Mouse (Mus musculus) lung, postnatal 0 days (tissue): ENCODE results near the gene Fryl. TPM values are rescaled to one million over a fixed set of nuclear protein-coding genes. Genes with fewer than 3 reads are reported as not detected.

Experiments used
- ATAC-seq: fragments of 200-750 bp; cut with Nextera tagmentation; 2 replicates; pipeline ENCODE4 v1.8.0; 2017; ENCODE audit warnings: moderate library complexity
- DNase-seq: peaks from one replicate; pipeline ENCODE4 v3.0.0-alpha.2; 2016; ENCODE audit warnings: low spot score
- H3K27ac ChIP-seq: fragments of 300-500 bp; sonication (generic); 2 replicates; pipeline ENCODE4 v1.5.1; 2014; ENCODE audit warnings: antibody characterized with exemption, mild to moderate bottlenecking, low read length, mixed read lengths
- H3K27me3 ChIP-seq: fragments of 300-500 bp; sonication (generic); replicated peaks from 2 replicates; pipeline ENCODE4 v1.6.1; 2014; ENCODE audit warnings: low read length, mixed read lengths; ENCODE audit not compliant: insufficient read depth
- H3K36me3 ChIP-seq: fragments of 300-500 bp; sonication (generic); 2 replicates; pipeline ENCODE4 v1.6.1; 2014; ENCODE audit warnings: low read length, mixed read lengths; ENCODE audit not compliant: insufficient read depth
- H3K4me1 ChIP-seq: fragments of 300-500 bp; sonication (generic); 2 replicates; pipeline ENCODE4 v1.6.1; 2014; ENCODE audit warnings: antibody characterized with exemption, low read depth, low read length, mixed read lengths; ENCODE audit not compliant: insufficient read depth
- H3K4me2 ChIP-seq: fragments of 300-500 bp; sonication (generic); replicated peaks from 2 replicates; pipeline ENCODE4 v1.6.1; 2014; ENCODE audit warnings: low read depth, mild to moderate bottlenecking, low read length, moderate library complexity, mixed read lengths
- H3K4me3 ChIP-seq: fragments of 300-500 bp; sonication (generic); 2 replicates; pipeline ENCODE4 v1.5.1; 2014; ENCODE audit warnings: low read depth, low read length
- H3K9ac ChIP-seq: fragments of 300-500 bp; sonication (generic); replicated peaks from 2 replicates; pipeline ENCODE4 v1.6.1; 2014; ENCODE audit warnings: low read depth, mild to moderate bottlenecking
- H3K9me3 ChIP-seq: fragments of 300-500 bp; sonication (generic); 2 replicates; pipeline ENCODE4 v1.6.1; 2016; ENCODE audit warnings: low read length, mixed read lengths
- CTCF ChIP-seq: IDR thresholded peaks from 2 replicates; pipeline ENCODE4 v1.5.1; 2016; ENCODE audit warnings: antibody characterized with exemption, mild to moderate bottlenecking
- EP300 ChIP-seq: IDR thresholded peaks from 2 replicates; pipeline ENCODE4 v1.6.1; 2016; ENCODE audit warnings: antibody characterized with exemption, mild to moderate bottlenecking, control low read depth
- WGBS: fragments of 180-500 bp; shearing (Covaris S2); extraction: QIAGEN DNeasy Blood & Tissue Kit; methylation state at CpG from one replicate; pipeline ENCODE4 v1.1.7; 2014; 5-methylcytosine and 5-hydroxymethylcytosine counted together
- polyA plus RNA-seq: library from polyadenylated mRNA; unstranded; fragments of >200 nt; fragmentation: Nextera tagmentation; extraction: Ambion mirVana; gene quantifications from 2 replicates; pipeline ENCODE4 v1.2.1, GENCODE M21; 2015

Gene Fryl
- polyA plus RNA-seq, 1 experiment from 2014 or later: 20.9 TPM

DNA sequence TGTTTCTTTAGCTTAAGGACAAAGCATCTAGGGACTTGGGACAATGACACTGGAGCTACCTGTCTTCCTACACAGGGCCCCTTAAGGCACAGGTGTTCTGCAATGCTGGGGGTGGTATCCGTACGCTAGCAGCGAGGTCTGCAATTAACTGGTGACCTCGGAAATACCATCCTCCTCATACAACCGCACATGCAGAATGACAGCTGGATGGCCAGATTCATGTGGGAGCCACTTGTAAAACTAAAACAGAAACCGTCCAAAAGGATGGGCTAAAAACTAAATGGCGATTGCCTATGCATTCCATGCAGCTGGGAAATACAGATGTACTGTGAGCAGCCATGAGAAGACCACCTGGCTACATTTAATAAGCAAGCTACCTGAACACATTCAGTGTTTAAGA lies 34.6 kb downstream of the Fryl start:
- no peaks in the 10 kb centered on the region for H3K27me3 ChIP-seq
- no peaks in the 10 kb centered on the region for H3K36me3 ChIP-seq
- no peak overlapping the region for H3K4me3 ChIP-seq
- no peaks in the 10 kb centered on the region for H3K4me1 ChIP-seq
- H3K27ac ChIP-seq: no peak overlapping the region
- ATAC-seq (no peak), DNase-seq (no peak)
- 88% methylated on average over 7 of the region's 7 CpGs for WGBS
- H3K9ac ChIP-seq: no peak overlapping the region
- no peak overlapping the region for H3K4me2 ChIP-seq
- no peaks in the 10 kb centered on the region for H3K9me3 ChIP-seq
- TF ChIP-seq CTCF (no peak), EP300 (no peak)

- Histone ChIP-seq H3K9me3 (no peaks in the 10 kb centered on the region), H3K4me2 (no peak overlapping the region), H3K4me1 (no peaks in the 10 kb centered on the region), H3K9ac (no peak overlapping the region), H3K4me3 (no peak overlapping the region), H3K36me3 (no peaks in the 10 kb centered on the region), H3K27ac (no peak overlapping the region), H3K27me3 (no peaks in the 10 kb centered on the region)
- 85% methylated on average over 3 of the region's 3 CpGs for WGBS
- no peak for DNase-seq
- ATAC-seq: no peak
- no peak for TF ChIP-seq CTCF
- no peak for TF ChIP-seq EP300
Observed at GRCm38 (mm10) chr5:73219716-73220115, 36.7 kb downstream of the Fryl start.

- Histone ChIP-seq H3K9ac (no peak overlapping the region), H3K4me3 (no peak overlapping the region), H3K36me3 (no peaks in the 10 kb centered on the region), H3K4me1 (no peaks in the 10 kb centered on the region), H3K4me2 (no peak overlapping the region), H3K9me3 (no peaks in the 10 kb centered on the region), H3K27ac (no peak overlapping the region), H3K27me3 (no peaks in the 10 kb centered on the region)
- DNase-seq (no peak), ATAC-seq (no peak)
- no peak for TF ChIP-seq CTCF
- no peak for TF ChIP-seq EP300
- 90% methylated on average over 4 of the region's 4 CpGs for WGBS
Observed at GRCm38 (mm10) chr5:73218065-73218464, 38.4 kb downstream of the Fryl start.

DNA sequence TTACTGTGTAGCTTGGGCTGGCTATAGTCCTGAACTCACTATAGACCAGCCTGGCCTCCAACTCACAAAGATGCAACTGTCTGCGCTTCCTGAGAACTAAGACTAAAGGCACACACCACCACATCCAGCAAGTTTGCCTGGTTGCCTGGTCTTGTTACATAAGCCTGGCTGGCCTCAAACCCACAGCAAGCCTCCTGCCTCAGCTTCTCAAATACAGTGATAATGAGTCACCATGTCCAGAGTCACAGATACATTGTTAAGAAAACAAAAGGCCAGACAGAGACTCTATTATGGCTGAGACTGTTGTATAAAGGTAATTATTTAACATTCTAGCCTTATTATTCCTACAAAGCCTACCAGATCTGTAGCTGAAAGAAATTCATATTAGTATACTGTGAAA lies 39.3 kb downstream of the Fryl start:
- Histone ChIP-seq H3K36me3 (no peaks in the 10 kb centered on the region), H3K9me3 (no peaks in the 10 kb centered on the region), H3K4me1 (no peaks in the 10 kb centered on the region), H3K9ac (no peak overlapping the region), H3K4me2 (no peak overlapping the region), H3K27me3 (no peaks in the 10 kb centered on the region), H3K4me3 (no peak overlapping the region), H3K27ac (no peak overlapping the region)
- TF ChIP-seq EP300 (no peak), CTCF (no peak)
- no peak for ATAC-seq
- WGBS: 100% methylated on average over 1 of the region's 1 CpGs
- DNase-seq: no peak

GRCm38 (mm10) chr5:73216014-73216413 lies 40.4 kb downstream of the Fryl start:
- H3K9ac ChIP-seq: no peak overlapping the region
- H3K4me3 ChIP-seq: no peak overlapping the region
- ATAC-seq (no peak), DNase-seq (no peak)
- H3K27ac ChIP-seq: no peak overlapping the region
- no peak overlapping the region for H3K4me2 ChIP-seq
- no peaks in the 10 kb centered on the region for H3K4me1 ChIP-seq
- H3K9me3 ChIP-seq: no peaks in the 10 kb centered on the region
- no peaks in the 10 kb centered on the region for H3K36me3 ChIP-seq
- TF ChIP-seq CTCF (no peak), EP300 (no peak)
- whole genome bisulfite sequencing: 89% methylated on average over 9 of the region's 9 CpGs
- no peaks in the 10 kb centered on the region for H3K27me3 ChIP-seq

DNA sequence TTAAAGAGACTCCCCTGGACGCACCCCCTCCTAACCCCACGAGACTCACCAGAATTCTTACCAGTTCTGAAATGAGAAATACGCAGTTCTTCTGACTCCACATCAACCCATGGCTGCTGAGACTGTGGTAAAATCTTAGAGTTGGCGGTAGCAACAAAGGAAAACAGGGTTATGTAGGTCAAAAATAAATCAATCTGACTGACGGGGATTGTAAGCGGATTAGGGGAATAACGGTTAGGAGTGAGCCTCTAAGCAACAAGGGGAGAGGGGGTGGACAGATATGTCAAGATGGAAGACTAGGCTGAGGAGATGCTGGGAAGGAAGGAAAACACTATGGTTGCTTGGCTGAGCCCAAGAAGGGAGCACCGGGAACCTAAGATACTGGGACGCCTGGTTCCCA lies 44.0 kb downstream of the Fryl start:
- H3K4me1 ChIP-seq: no peaks in the 10 kb centered on the region
- H3K4me2 ChIP-seq: no peak overlapping the region
- no peak overlapping the region for H3K4me3 ChIP-seq
- no peak for ATAC-seq
- H3K9ac ChIP-seq: no peak overlapping the region
- H3K9me3 ChIP-seq: no peaks in the 10 kb centered on the region
- WGBS: 83% methylated on average over 9 of the region's 9 CpGs
- H3K27ac ChIP-seq: no peak overlapping the region
- H3K36me3 ChIP-seq: no peaks in the 10 kb centered on the region
- no peaks in the 10 kb centered on the region for H3K27me3 ChIP-seq
- DNase-seq: no peak
- TF ChIP-seq CTCF (no peak), EP300 (no peak)

DNA sequence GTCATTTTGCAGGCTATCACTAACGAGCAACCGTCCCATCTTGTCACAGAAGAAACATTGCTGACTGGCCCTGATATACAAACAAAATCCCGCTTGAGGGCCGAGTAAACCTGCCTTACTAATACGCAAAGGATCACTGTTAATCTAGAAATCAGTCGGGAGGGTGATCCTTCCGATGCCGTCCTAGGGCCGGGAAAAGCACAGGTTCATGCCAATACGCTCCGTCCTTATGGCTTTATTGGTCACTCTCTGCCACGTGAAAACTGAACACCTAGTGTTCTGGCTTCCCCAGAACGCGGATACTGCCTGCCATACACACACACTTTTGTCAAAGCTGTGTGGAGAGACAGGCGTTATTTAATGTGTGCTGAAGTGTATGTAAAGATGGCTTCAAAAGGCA lies 44.5 kb downstream of the Fryl start:
- no peak for DNase-seq
- 89% methylated on average over 15 of the region's 15 CpGs for WGBS
- ATAC-seq: no peak

More for the DNA sequence above, 44.5 kb downstream of the Fryl start:
- Histone ChIP-seq H3K4me3 (no peak overlapping the region), H3K27ac (no peak overlapping the region), H3K27me3 (no peaks in the 10 kb centered on the region), H3K9ac (no peak overlapping the region), H3K4me2 (no peak overlapping the region), H3K36me3 (no peaks in the 10 kb centered on the region), H3K9me3 (no peaks in the 10 kb centered on the region), H3K4me1 (no peaks in the 10 kb centered on the region)
- TF ChIP-seq CTCF (no peak), EP300 (no peak)
